Mouse (Mus musculus): Measurements from ENCODE around the gene Selenoo. TPM values are rescaled to one million over a fixed set of nuclear protein-coding genes. Genes with fewer than 3 reads are reported as not detected.

Gene Selenoo
- polyA plus RNA-seq, 2 experiments = 7.4 to 8.9 TPM

GRCm38 (mm10) chr15:89138531-89138930, 49.6 kb downstream of the Selenoo start:
- H3K36me3 ChIP-seq (replicated peaks; ENCODE audit: control insufficient read depth, insufficient read depth, low read depth) = no peaks in the 10 kb centered on the region
- H3K4me3 ChIP-seq (ENCODE audit: insufficient read depth in 1 of 2, low read depth in 2 of 2, low read length in 2 of 2) = no peak overlapping the region
- no peak overlapping the region for H3K27ac ChIP-seq
- H3K9me3 ChIP-seq (ENCODE audit: control insufficient read depth, low read length) = no peaks in the 10 kb centered on the region
- H3K9ac ChIP-seq (replicated peaks) = no peak overlapping the region
- WGBS (ENCODE audit: insufficient replicate concordance) = 71% methylated on average over 6 of the region's 6 CpGs
- no peaks in the 10 kb centered on the region for H3K4me1 ChIP-seq (replicated peaks; ENCODE audit: control insufficient read depth in 2 of 2, insufficient read depth in 2 of 2, low read length in 1 of 2)
- TF ChIP-seq CTCF (IDR thresholded peaks at IDR 0.05; ENCODE audit: low read depth) (no peak), EP300 (IDR thresholded peaks at IDR 0.05; ENCODE audit: low read depth) (no peak)
- no peak overlapping the region for H3K4me2 ChIP-seq (ENCODE audit: low read depth)
- no peak for ATAC-seq (ENCODE audit: insufficient read depth)
- no peak for DNase-seq (ENCODE audit: low read depth in 3 of 3, low spot score in 3 of 3)
- peaks cover 48% of the 10 kb centered on the region for H3K27me3 ChIP-seq (ENCODE audit: control insufficient read depth, insufficient read depth, low read length)

GRCm38 (mm10) chr15:89140048-89140658, 51.3 kb downstream of the Selenoo start:
- Histone ChIP-seq H3K27ac (no peak overlapping the region), H3K36me3 (replicated peaks; ENCODE audit: control insufficient read depth, insufficient read depth, low read depth) (no peaks in the 10 kb centered on the region), H3K9ac (replicated peaks) (no peak overlapping the region), H3K27me3 (ENCODE audit: control insufficient read depth, insufficient read depth, low read length) (peaks cover 48% of the 10 kb centered on the region), H3K4me2 (ENCODE audit: low read depth) (peak overlapping the region; percentile 32), H3K4me1 (replicated peaks; ENCODE audit: control insufficient read depth in 2 of 2, insufficient read depth in 2 of 2, low read length in 1 of 2) (no peaks in the 10 kb centered on the region), H3K9me3 (ENCODE audit: control insufficient read depth, low read length) (no peaks in the 10 kb centered on the region), H3K4me3 (ENCODE audit: insufficient read depth in 1 of 2, low read depth in 2 of 2, low read length in 2 of 2) (peak overlapping the region; percentile 15 to 16; a peak in 2 of 4 replicates)
- TF ChIP-seq CTCF (IDR thresholded peaks at IDR 0.05; ENCODE audit: low read depth) (no peak), EP300 (IDR thresholded peaks at IDR 0.05; ENCODE audit: low read depth) (no peak)
- WGBS (ENCODE audit: insufficient replicate concordance) = under 1% methylated on average over 53 of the region's 53 CpGs
- ATAC-seq (ENCODE audit: insufficient read depth) = no peak
- DNase-seq (ENCODE audit: low read depth in 3 of 3, low spot score in 3 of 3) = no peak

DNA sequence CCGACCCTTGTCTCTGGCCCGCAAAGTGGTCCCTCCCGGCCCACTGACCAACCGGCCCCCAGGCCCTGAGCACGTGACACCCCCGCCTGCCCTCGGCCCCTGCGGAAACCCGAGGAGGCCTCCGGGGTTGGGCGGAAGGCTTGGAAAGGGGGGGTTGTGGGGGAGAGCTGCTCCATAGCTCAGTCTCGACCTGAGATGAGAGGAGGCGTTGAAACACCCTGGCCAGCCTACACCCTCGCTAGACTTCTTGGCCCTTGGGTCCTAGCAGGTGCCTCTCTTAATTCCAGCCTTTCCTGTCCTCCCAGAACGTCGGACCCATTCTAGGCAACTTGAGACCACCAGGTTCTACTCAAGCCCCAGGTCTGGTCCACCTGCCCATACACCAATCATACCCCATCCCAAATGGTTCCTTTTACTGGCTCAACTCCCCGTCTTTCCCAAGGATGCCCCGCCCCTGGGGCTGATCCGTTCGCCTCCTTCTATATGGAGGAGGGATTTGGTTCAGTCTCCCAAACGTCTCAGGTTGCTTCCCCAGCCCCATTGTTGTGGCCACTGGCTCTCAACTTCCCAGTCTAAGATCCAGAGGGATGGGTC, 51.9 kb downstream of the Selenoo start, which contains the start of gene Mapk12:
Gene Mapk12, minus strand, starts transcription at position 45 of the 594 bp plus-strand sequence.
- peak within 1 kb of the TSS; percentile 32 for H3K4me2 ChIP-seq (ENCODE audit: low read depth)
- WGBS (ENCODE audit: insufficient replicate concordance) = 3% methylated on average over 21 of the region's 21 CpGs
- no peak for ATAC-seq (ENCODE audit: insufficient read depth)
- H3K27ac ChIP-seq = no peak within 1 kb of the TSS
- H3K36me3 ChIP-seq (replicated peaks; ENCODE audit: control insufficient read depth, insufficient read depth, low read depth) = no peaks in the 10 kb centered on the region
- DNase-seq (ENCODE audit: low read depth in 3 of 3, low spot score in 3 of 3) = no peak
- H3K9me3 ChIP-seq (ENCODE audit: control insufficient read depth, low read length) = no peaks in the 10 kb centered on the region
- H3K4me3 ChIP-seq (ENCODE audit: insufficient read depth in 1 of 2, low read depth in 2 of 2, low read length in 2 of 2) = peak within 1 kb of the TSS; percentile 15 to 16; a peak in 2 of 4 replicates
- TF ChIP-seq CTCF (IDR thresholded peaks at IDR 0.05; ENCODE audit: low read depth) (no peak), EP300 (IDR thresholded peaks at IDR 0.05; ENCODE audit: low read depth) (no peak)
- no peaks in the 10 kb centered on the region for H3K4me1 ChIP-seq (replicated peaks; ENCODE audit: control insufficient read depth in 2 of 2, insufficient read depth in 2 of 2, low read length in 1 of 2)
- peaks cover 50% of the 10 kb centered on the region for H3K27me3 ChIP-seq (ENCODE audit: control insufficient read depth, insufficient read depth, low read length)
- no peak within 1 kb of the TSS for H3K9ac ChIP-seq (replicated peaks)

DNA sequence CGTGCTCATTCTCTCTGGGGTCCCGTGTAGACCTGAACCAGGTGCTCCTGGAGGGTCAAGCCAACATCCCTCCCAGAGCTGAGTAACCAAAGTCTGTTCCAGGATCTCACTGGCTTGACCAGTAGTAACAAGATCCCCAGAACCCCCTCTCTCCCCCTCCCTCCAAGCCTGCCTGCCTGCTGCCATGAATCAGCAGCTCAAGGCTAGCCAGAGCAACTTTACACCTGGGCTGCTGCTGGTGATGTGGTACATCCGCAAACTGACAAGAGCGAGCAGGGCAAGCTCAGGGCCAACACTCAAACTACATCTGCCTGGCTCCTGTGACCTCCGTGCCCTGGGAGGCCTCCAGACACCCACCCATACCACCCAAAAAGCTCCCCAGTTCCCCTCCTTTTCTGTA, 52.6 kb downstream of the Selenoo start:
- H3K36me3 ChIP-seq (replicated peaks; ENCODE audit: control insufficient read depth, insufficient read depth, low read depth) = no peaks in the 10 kb centered on the region
- TF ChIP-seq CTCF (IDR thresholded peaks at IDR 0.05; ENCODE audit: low read depth) (no peak), EP300 (IDR thresholded peaks at IDR 0.05; ENCODE audit: low read depth) (no peak)
- no peak overlapping the region for H3K4me3 ChIP-seq (ENCODE audit: insufficient read depth in 1 of 2, low read depth in 2 of 2, low read length in 2 of 2)
- H3K27ac ChIP-seq = no peak overlapping the region
- H3K27me3 ChIP-seq (ENCODE audit: control insufficient read depth, insufficient read depth, low read length) = peaks cover 57% of the 10 kb centered on the region
- DNase-seq (ENCODE audit: low read depth in 3 of 3, low spot score in 3 of 3) (no peak), ATAC-seq (ENCODE audit: insufficient read depth) (no peak)
- no peaks in the 10 kb centered on the region for H3K9me3 ChIP-seq (ENCODE audit: control insufficient read depth, low read length)
- WGBS (ENCODE audit: insufficient replicate concordance) = 20% methylated on average over 5 of the region's 5 CpGs
- H3K4me1 ChIP-seq (replicated peaks; ENCODE audit: control insufficient read depth in 2 of 2, insufficient read depth in 2 of 2, low read length in 1 of 2) = no peaks in the 10 kb centered on the region
- no peak overlapping the region for H3K9ac ChIP-seq (replicated peaks)
- no peak overlapping the region for H3K4me2 ChIP-seq (ENCODE audit: low read depth)

DNA sequence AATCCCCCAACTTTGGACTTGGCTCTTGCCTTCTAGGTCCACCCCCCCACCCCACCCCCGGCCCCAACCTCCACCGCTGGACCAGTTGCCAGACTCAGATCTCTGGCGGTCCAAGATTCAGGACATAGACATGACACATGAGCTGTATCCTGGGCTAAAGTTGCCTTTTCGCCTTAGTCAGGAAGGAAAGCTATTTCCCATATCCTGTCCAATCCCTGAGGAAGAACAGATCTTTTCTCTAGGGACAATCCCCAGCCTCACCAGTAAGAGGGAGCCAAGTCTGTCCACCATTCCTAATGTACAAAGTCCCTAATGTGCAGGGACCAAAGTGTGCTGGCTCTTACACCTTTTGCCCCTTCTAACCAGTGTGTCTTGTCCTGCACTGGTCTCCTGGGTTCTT, 53.0 kb downstream of the Selenoo start:
- no peak for DNase-seq (ENCODE audit: low read depth in 3 of 3, low spot score in 3 of 3)
- Histone ChIP-seq H3K27ac (no peak overlapping the region), H3K36me3 (replicated peaks; ENCODE audit: control insufficient read depth, insufficient read depth, low read depth) (no peaks in the 10 kb centered on the region), H3K9ac (replicated peaks) (no peak overlapping the region), H3K4me1 (replicated peaks; ENCODE audit: control insufficient read depth in 2 of 2, insufficient read depth in 2 of 2, low read length in 1 of 2) (no peaks in the 10 kb centered on the region), H3K4me2 (ENCODE audit: low read depth) (no peak overlapping the region), H3K9me3 (ENCODE audit: control insufficient read depth, low read length) (no peaks in the 10 kb centered on the region), H3K27me3 (ENCODE audit: control insufficient read depth, insufficient read depth, low read length) (peaks cover 61% of the 10 kb centered on the region), H3K4me3 (ENCODE audit: insufficient read depth in 1 of 2, low read depth in 2 of 2, low read length in 2 of 2) (no peak overlapping the region)
- ATAC-seq (ENCODE audit: insufficient read depth) = no peak
- 44% methylated on average over 4 of the region's 4 CpGs for WGBS (ENCODE audit: insufficient replicate concordance)
- TF ChIP-seq EP300 (IDR thresholded peaks at IDR 0.05; ENCODE audit: low read depth) (no peak), CTCF (IDR thresholded peaks at IDR 0.05; ENCODE audit: low read depth) (no peak)
